Mouse (Mus musculus): ENCODE results near the gene Plxna2.

- TF ChIP-seq CTCF (IDR thresholded peaks at IDR 0.05; ENCODE audit: control insufficient read depth, insufficient read depth, insufficient replicate concordance, low read depth, low read length) (no peak), POLR2A (IDR thresholded peaks at IDR 0.05; ENCODE audit: control insufficient read depth, low read depth, low read length) (no peak)
Measured at GRCm38 (mm10) chr1:194687746-194688145, 69.7 kb downstream of the Plxna2 start.

Measured in testis, adult 2 months (tissue).